Mouse (Mus musculus) neural tube, embryonic 15.5 days (tissue): ENCODE data around the gene Wdr60. TPM values are rescaled to one million over a fixed set of nuclear protein-coding genes. Genes with fewer than 3 reads are reported as not detected.

Source experiments
- ATAC-seq: fragments of 200-750 bp; cut with Nextera tagmentation; 2 replicates; pipeline ENCODE4 v1.8.0; 2017; ENCODE audit warnings: mild to moderate bottlenecking, moderate TSS enrichment, moderate library complexity; ENCODE audit not compliant: low FRiP score
- H3K27ac ChIP-seq: fragments of 300-500 bp; sonication (generic); replicated peaks from 2 replicates; pipeline ENCODE4 v1.5.1; 2015; ENCODE audit warnings: mild to moderate bottlenecking, inconsistent platforms
- H3K27me3 ChIP-seq: fragments of 300-500 bp; sonication (generic); replicated peaks from 2 replicates; pipeline ENCODE4 v1.6.1; 2015; ENCODE audit warnings: inconsistent platforms
- H3K36me3 ChIP-seq: fragments of 300-500 bp; sonication (generic); 2 replicates; pipeline ENCODE4 v1.6.1; 2015; ENCODE audit warnings: inconsistent platforms
- H3K4me1 ChIP-seq: fragments of 300-500 bp; sonication (generic); 2 replicates; pipeline ENCODE4 v1.6.1; 2015; ENCODE audit warnings: inconsistent platforms
- H3K4me2 ChIP-seq: fragments of 300-500 bp; sonication (generic); 2 replicates; pipeline ENCODE4 v1.6.1; 2015; ENCODE audit warnings: inconsistent platforms, mild to moderate bottlenecking, moderate library complexity
- H3K4me3 ChIP-seq: fragments of 300-500 bp; sonication (generic); replicated peaks from 2 replicates; pipeline ENCODE4 v1.5.1; 2015; ENCODE audit warnings: mild to moderate bottlenecking, inconsistent platforms
- H3K9ac ChIP-seq: fragments of 300-500 bp; sonication (generic); replicated peaks from 2 replicates; pipeline ENCODE4 v1.6.1; 2015; ENCODE audit warnings: mild to moderate bottlenecking, inconsistent platforms
- H3K9me3 ChIP-seq: fragments of 300-500 bp; sonication (generic); replicated peaks from 2 replicates; pipeline ENCODE4 v1.6.1; 2016; ENCODE audit warnings: inconsistent platforms
- WGBS: fragments of 180-500 bp; shearing (Covaris S2); methylation state at CpG from one replicate; pipeline ENCODE4 v1.1.7; 2015; ENCODE audit warnings: mixed read lengths; 5-methylcytosine and 5-hydroxymethylcytosine counted together
- microRNA-seq: library from miRNA; unstranded; fragments of <30 nt; microRNA quantifications from one replicate; pipeline ENCODE4, GENCODE M21; 2017
- polyA plus RNA-seq: library from polyadenylated mRNA; unstranded; fragments of >200 nt; fragmentation: Nextera tagmentation; extraction: Ambion mirVana; gene quantifications from 2 replicates; pipeline ENCODE4 v1.2.1, GENCODE M21; 2015

Wdr60 gene
- polyA plus RNA-seq, 1 experiment from 2014 or later: 22.1 TPM

- Histone ChIP-seq H3K4me3 (no peak overlapping the region), H3K4me1 (no peaks in the 10 kb centered on the region), H3K9ac (no peak overlapping the region), H3K27me3 (no peaks in the 10 kb centered on the region), H3K36me3 (no peaks in the 10 kb centered on the region), H3K4me2 (no peak overlapping the region), H3K27ac (no peak overlapping the region), H3K9me3 (no peaks in the 10 kb centered on the region)
- no peak for ATAC-seq
- WGBS: 83% methylated on average over 4 of the region's 4 CpGs
Measured at GRCm38 (mm10) chr12:116181436-116182050, 81.3 kb downstream of the Wdr60 start.

GRCm38 (mm10) chr12:116176930-116177329, 85.9 kb downstream of the Wdr60 start:
- WGBS: 94% methylated on average over 3 of the region's 3 CpGs
- Histone ChIP-seq H3K4me1 (no peaks in the 10 kb centered on the region), H3K27me3 (no peaks in the 10 kb centered on the region), H3K4me2 (no peak overlapping the region), H3K9me3 (no peaks in the 10 kb centered on the region), H3K4me3 (no peak overlapping the region), H3K36me3 (no peaks in the 10 kb centered on the region), H3K27ac (no peak overlapping the region), H3K9ac (no peak overlapping the region)
- ATAC-seq: no peak

- ATAC-seq: no peak
- H3K4me3 ChIP-seq: no peak overlapping the region
- 89% methylated on average over 5 of the region's 5 CpGs for WGBS
- H3K9ac ChIP-seq: no peak overlapping the region
- no peaks in the 10 kb centered on the region for H3K36me3 ChIP-seq
- H3K4me2 ChIP-seq: no peak overlapping the region
- no peak overlapping the region for H3K27ac ChIP-seq
- H3K4me1 ChIP-seq: no peaks in the 10 kb centered on the region
- no peaks in the 10 kb centered on the region for H3K9me3 ChIP-seq
- no peaks in the 10 kb centered on the region for H3K27me3 ChIP-seq
Measured at GRCm38 (mm10) chr12:116169666-116170065, 93.2 kb downstream of the Wdr60 start.

- no peak for ATAC-seq
Measured at GRCm38 (mm10) chr12:116165368-116165767, 97.5 kb downstream of the Wdr60 start.

GRCm38 (mm10) chr12:116159695-116160094, 103.1 kb downstream of the Wdr60 start:
- Histone ChIP-seq H3K27ac (no peak overlapping the region), H3K9me3 (no peaks in the 10 kb centered on the region), H3K27me3 (no peaks in the 10 kb centered on the region), H3K4me3 (no peak overlapping the region), H3K36me3 (no peaks in the 10 kb centered on the region), H3K4me2 (no peak overlapping the region), H3K4me1 (no peaks in the 10 kb centered on the region), H3K9ac (no peak overlapping the region)
- ATAC-seq: no peak
- WGBS: 85% methylated on average over 2 of the region's 2 CpGs

More at GRCm38 (mm10) chr12:116165368-116165767, 97.5 kb downstream of the Wdr60 start:
- Histone ChIP-seq H3K36me3 (no peaks in the 10 kb centered on the region), H3K9me3 (no peaks in the 10 kb centered on the region), H3K4me2 (no peak overlapping the region), H3K27me3 (no peaks in the 10 kb centered on the region), H3K4me1 (no peaks in the 10 kb centered on the region), H3K4me3 (no peak overlapping the region), H3K9ac (no peak overlapping the region), H3K27ac (no peak overlapping the region)

- 80% methylated on average over 5 of the region's 5 CpGs for WGBS
- no peaks in the 10 kb centered on the region for H3K36me3 ChIP-seq
Measured at GRCm38 (mm10) chr12:116159223-116159622, 103.6 kb downstream of the Wdr60 start.

GRCm38 (mm10) chr12:116156792-116157532, 105.9 kb downstream of the Wdr60 start:
- Histone ChIP-seq H3K27me3 (no peaks in the 10 kb centered on the region), H3K36me3 (no peaks in the 10 kb centered on the region), H3K4me2 (no peak overlapping the region), H3K9me3 (no peaks in the 10 kb centered on the region), H3K4me3 (no peak overlapping the region), H3K27ac (no peak overlapping the region), H3K9ac (no peak overlapping the region), H3K4me1 (no peaks in the 10 kb centered on the region)
- WGBS: 73% methylated on average over 7 of the region's 7 CpGs
- peak; percentile 38; the same call in 1 of the 2 replicates for ATAC-seq

More at GRCm38 (mm10) chr12:116159223-116159622, 103.6 kb downstream of the Wdr60 start:
- Histone ChIP-seq H3K9ac (no peak overlapping the region), H3K4me3 (no peak overlapping the region), H3K4me2 (no peak overlapping the region), H3K9me3 (no peaks in the 10 kb centered on the region), H3K27me3 (no peaks in the 10 kb centered on the region), H3K27ac (no peak overlapping the region), H3K4me1 (no peaks in the 10 kb centered on the region)
- no peak for ATAC-seq

Small RNA genes within 50 kb of the gene (microRNA-seq; reads per million reads assigned to microRNA genes)
- gene Gm23190: not detected

Other genes starting within 250 kb of the Wdr60 start
- 43.3 and 47.1 TPM in 2 replicates for gene Zfp386, start 215.3 kb downstream of the Wdr60 start, polyA plus RNA-seq
- gene Vipr2, start 185.3 kb downstream of the Wdr60 start, polyA plus RNA-seq: 0.96 and 1.2 TPM in 2 replicates
- not detected in 2 replicates for gene Gm11027, start 12.4 kb upstream of the Wdr60 start, polyA plus RNA-seq
- 11.3 and 12.5 TPM in 2 replicates for gene Esyt2, start 18.2 kb upstream of the Wdr60 start, polyA plus RNA-seq
- 7.7 and 11.6 TPM in 2 replicates for gene Ncapg2, start 142.4 kb upstream of the Wdr60 start, polyA plus RNA-seq
- 12.9 and 16.3 TPM in 2 replicates for gene Ptprn2, start 222.7 kb upstream of the Wdr60 start, polyA plus RNA-seq